Mouse (Mus musculus) E14TG2a.4 (cell line): Measurements from ENCODE around the gene Gm3854.

Experiments
- CTCF ChIP-seq: conservative IDR thresholded peaks from 2 replicates; pipeline ENCODE4 v1.5.1; 2014; ENCODE audit warnings: low read length
- POU5F1 ChIP-seq: IDR thresholded peaks from 2 replicates; pipeline ENCODE4 v1.6.1; 2014; ENCODE audit warnings: low read length, borderline replicate concordance

- TF ChIP-seq CTCF = no peak
- TF ChIP-seq POU5F1 = no peak
Measured at GRCm38 (mm10) chr7:6364761-6365160, 21.2 kb downstream of the Gm3854 start.
